Mouse (Mus musculus): ENCODE results near the gene Vmn1r232. TPM values are rescaled to one million over a fixed set of nuclear protein-coding genes. Genes with fewer than 3 reads are reported as not detected.

The Vmn1r232 gene
- not detected in 2 replicates for polyA plus RNA-seq (2015; fragmentation: Nextera tagmentation; extraction: Ambion mirVana)

DNA sequence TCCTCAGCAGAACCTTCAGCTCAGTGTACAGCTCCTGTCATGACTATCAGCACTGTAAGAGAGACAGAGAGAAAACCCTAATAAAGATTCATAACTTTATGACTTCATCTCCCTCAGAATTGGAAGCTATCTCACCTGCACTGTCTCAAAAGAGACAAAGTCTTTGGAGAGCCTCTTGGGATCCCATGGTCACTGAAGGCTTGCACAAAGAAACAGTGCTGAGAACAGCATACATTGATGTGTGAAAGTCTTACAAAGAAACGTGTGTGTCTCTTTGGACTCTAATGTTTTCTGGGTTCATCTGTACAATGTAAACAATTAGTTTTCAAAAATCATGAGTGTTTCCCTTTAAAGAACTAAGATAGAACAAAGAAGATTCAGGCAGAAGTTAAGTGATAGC is at the start of gene Vmn1r232:
Gene Vmn1r232, minus strand, starts transcription at position 101 of the 400 bp plus-strand sequence.
- 64% methylated on average over 1 of the region's 1 CpGs for WGBS
- no peaks in the 10 kb centered on the region for H3K36me3 ChIP-seq
- no peaks in the 10 kb centered on the region for H3K27me3 ChIP-seq (replicated peaks)
- no peak within 1 kb of the TSS for H3K27ac ChIP-seq (replicated peaks)
- H3K4me3 ChIP-seq (replicated peaks), result no peak within 1 kb of the TSS
- no peaks in the 10 kb centered on the region for H3K4me1 ChIP-seq
- no peak within 1 kb of the TSS for H3K4me2 ChIP-seq
- H3K9ac ChIP-seq (replicated peaks), result no peak within 1 kb of the TSS
- ATAC-seq (ENCODE audit: low FRiP score), result no peak
- no peaks in the 10 kb centered on the region for H3K9me3 ChIP-seq (replicated peaks)

DNA sequence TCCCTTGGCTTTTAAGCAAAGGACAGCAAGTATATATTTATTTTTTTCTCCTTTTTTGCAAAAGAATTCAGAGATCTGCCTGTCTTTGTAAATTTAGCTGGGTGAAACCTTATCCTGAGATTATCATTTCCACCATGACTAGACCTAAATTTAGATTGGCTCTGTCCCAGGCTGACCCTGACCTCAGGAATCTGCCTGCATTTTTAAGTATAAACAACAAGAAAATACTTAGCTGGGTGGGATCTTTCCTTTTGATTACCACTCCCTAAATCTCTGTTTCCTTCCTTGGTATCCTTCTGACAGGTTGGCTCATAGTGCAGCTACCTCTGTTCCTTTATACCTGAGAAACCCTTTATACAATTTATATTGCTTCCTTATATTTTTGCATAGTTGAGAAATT is 47.2 kb upstream of the Vmn1r232 start:
- Histone ChIP-seq H3K9me3 (replicated peaks) (no peaks in the 10 kb centered on the region), H3K4me1 (no peaks in the 10 kb centered on the region), H3K27ac (replicated peaks) (no peak overlapping the region), H3K36me3 (peaks cover 78% of the 10 kb centered on the region), H3K4me3 (replicated peaks) (no peak overlapping the region), H3K27me3 (replicated peaks) (no peaks in the 10 kb centered on the region), H3K9ac (replicated peaks) (no peak overlapping the region), H3K4me2 (no peak overlapping the region)
- ATAC-seq (ENCODE audit: low FRiP score), result no peak

GRCm38 (mm10) chr17:20965421-20965820 is 45.9 kb upstream of the Vmn1r232 start:
- Histone ChIP-seq H3K27ac (replicated peaks) (no peak overlapping the region), H3K36me3 (peaks cover 91% of the 10 kb centered on the region), H3K9ac (replicated peaks) (no peak overlapping the region), H3K4me3 (replicated peaks) (no peak overlapping the region), H3K9me3 (replicated peaks) (no peaks in the 10 kb centered on the region), H3K4me2 (no peak overlapping the region), H3K4me1 (no peaks in the 10 kb centered on the region), H3K27me3 (replicated peaks) (no peaks in the 10 kb centered on the region)
- WGBS, result 90% methylated on average over 4 of the region's 4 CpGs
- no peak for ATAC-seq (ENCODE audit: low FRiP score)

DNA sequence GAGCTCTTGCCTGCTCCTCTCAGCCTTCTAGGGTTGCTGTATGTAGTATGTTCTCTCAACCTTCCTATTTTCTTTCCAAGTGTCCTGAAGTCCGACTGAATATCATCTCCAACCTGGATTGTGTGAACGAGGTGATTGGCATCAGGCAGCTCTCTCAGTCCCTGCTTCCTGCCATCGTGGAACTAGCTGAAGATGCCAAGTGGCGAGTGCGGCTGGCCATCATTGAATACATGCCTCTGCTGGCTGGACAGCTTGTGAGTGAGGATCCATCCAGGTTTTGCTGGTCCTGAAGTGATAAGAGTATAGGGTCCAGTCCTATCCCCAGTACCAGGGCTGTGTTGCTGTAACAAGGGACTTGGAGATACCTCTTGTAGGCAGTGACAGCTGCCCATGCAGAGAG is 40.9 kb upstream of the Vmn1r232 start:
- Histone ChIP-seq H3K9me3 (replicated peaks) (no peaks in the 10 kb centered on the region), H3K27ac (replicated peaks) (no peak overlapping the region), H3K36me3 (peaks cover 98% of the 10 kb centered on the region), H3K9ac (replicated peaks) (no peak overlapping the region), H3K4me1 (no peaks in the 10 kb centered on the region), H3K4me3 (replicated peaks) (no peak overlapping the region), H3K27me3 (replicated peaks) (no peaks in the 10 kb centered on the region), H3K4me2 (no peak overlapping the region)
- WGBS, result 98% methylated on average over 5 of the region's 5 CpGs
- ATAC-seq (ENCODE audit: low FRiP score), result no peak

DNA sequence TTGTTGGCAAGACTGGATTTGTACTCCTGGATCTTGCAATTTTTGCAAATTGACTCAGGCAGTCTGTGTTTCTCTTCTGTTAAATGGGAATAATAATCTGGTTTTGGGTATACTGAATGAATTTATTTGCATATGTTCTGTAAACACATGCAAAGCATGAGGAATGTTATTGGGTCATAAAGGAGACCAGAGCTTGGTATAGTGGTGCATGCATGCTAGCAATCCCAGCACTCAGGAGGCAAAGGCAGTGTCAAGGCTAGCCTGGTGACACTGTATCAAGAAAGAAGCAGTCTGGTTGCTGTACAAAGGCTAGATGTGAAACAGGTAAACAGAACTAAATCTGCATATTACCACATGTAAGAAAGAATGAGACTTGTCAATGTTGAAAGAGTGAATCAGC is 27.1 kb upstream of the Vmn1r232 start:
- peaks cover 50% of the 10 kb centered on the region for H3K4me1 ChIP-seq
- peak overlapping the region; percentile 99 for H3K27ac ChIP-seq (replicated peaks)
- H3K36me3 ChIP-seq, result no peaks in the 10 kb centered on the region
- no peak for ATAC-seq (ENCODE audit: low FRiP score)
- no peaks in the 10 kb centered on the region for H3K9me3 ChIP-seq (replicated peaks)
- no peaks in the 10 kb centered on the region for H3K27me3 ChIP-seq (replicated peaks)
- peak overlapping the region; percentile 91 for H3K9ac ChIP-seq (replicated peaks)
- H3K4me2 ChIP-seq, result peak overlapping the region; percentile 74
- peak overlapping the region; percentile 89 for H3K4me3 ChIP-seq (replicated peaks)

- ATAC-seq (ENCODE audit: low FRiP score), result no peak
- under 1% methylated on average over 13 of the region's 13 CpGs for WGBS
- Histone ChIP-seq H3K27ac (replicated peaks) (peak overlapping the region; percentile 99), H3K36me3 (no peaks in the 10 kb centered on the region), H3K4me2 (peak overlapping the region; percentile 74), H3K27me3 (replicated peaks) (no peaks in the 10 kb centered on the region), H3K9me3 (replicated peaks) (no peaks in the 10 kb centered on the region), H3K4me3 (replicated peaks) (peak overlapping the region; percentile 89), H3K9ac (replicated peaks) (peak overlapping the region; percentile 91), H3K4me1 (peaks cover 50% of the 10 kb centered on the region)
Observed at GRCm38 (mm10) chr17:20946026-20946565, 26.6 kb upstream of the Vmn1r232 start.

DNA sequence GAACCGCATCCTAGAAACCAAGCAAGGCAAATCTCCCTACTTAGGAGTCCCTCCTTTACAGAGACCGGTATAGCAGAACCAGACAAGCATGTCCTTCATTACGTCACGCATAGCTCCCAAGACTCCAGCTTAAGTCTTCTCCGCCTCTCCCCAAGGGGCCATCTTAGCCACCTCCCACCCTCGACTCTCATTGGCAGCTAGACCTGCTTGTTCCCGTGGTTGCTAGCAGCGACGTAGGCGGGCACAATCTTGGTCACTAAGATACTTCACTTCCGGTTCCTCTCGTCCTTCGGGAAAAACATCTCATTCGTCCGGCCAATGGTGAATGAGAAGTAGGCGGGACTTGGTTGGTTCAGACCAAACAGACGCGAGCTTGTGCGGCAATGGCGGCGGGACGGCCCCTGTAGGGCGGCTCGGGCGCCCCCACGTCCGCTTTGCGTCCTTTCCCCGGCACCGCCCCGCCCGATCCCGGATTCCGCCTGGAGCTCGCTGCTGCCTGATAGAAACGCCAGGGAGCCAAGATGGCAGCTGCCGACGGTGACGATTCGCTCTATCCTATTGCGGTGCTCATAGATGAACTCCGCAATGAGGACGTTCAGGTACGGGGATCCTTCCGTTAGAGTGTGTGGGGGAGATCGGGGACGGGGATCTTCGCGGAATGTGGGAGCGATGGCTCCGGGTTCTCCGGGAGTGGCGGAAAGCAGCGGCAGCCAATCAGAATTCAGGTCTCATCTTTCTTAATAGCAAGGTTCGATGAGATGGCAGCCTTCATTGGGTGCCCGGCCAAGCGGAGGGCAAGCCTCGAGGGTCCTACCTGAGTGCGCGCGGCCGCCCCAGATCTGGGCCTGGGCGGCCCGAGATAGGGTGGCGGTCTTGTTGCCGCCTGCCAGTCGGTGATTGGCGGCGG is 25.7 kb upstream of the Vmn1r232 start, which contains the start of gene Ppp2r1a:
Gene Ppp2r1a, plus strand, starts transcription at position 327 of the 907 bp plus-strand sequence.
- Histone ChIP-seq H3K9me3 (replicated peaks) (no peaks in the 10 kb centered on the region), H3K36me3 (no peaks in the 10 kb centered on the region), H3K27ac (replicated peaks) (peak within 1 kb of the TSS; percentile 99), H3K4me2 (peak within 1 kb of the TSS; percentile 74), H3K27me3 (replicated peaks) (no peaks in the 10 kb centered on the region), H3K4me3 (replicated peaks) (peak within 1 kb of the TSS; percentile 89), H3K4me1 (peaks cover 44% of the 10 kb centered on the region), H3K9ac (replicated peaks) (peak within 1 kb of the TSS; percentile 91)
- ATAC-seq (ENCODE audit: low FRiP score), result peak; percentile 97
- WGBS, result under 1% methylated on average over 69 of the region's 69 CpGs

GRCm38 (mm10) chr17:20944226-20944625 is 24.7 kb upstream of the Vmn1r232 start:
- ATAC-seq (ENCODE audit: low FRiP score), result peak; percentile 12
- peak overlapping the region; percentile 64 for H3K4me2 ChIP-seq
- no peaks in the 10 kb centered on the region for H3K36me3 ChIP-seq
- no peaks in the 10 kb centered on the region for H3K9me3 ChIP-seq (replicated peaks)
- H3K4me1 ChIP-seq, result peaks cover 34% of the 10 kb centered on the region
- H3K27ac ChIP-seq (replicated peaks), result peak overlapping the region; percentile 99
- peak overlapping the region; percentile 59 for H3K9ac ChIP-seq (replicated peaks)
- 39% methylated on average over 3 of the region's 3 CpGs for WGBS
- peak overlapping the region; percentile 89 for H3K4me3 ChIP-seq (replicated peaks)
- H3K27me3 ChIP-seq (replicated peaks), result no peaks in the 10 kb centered on the region

DNA sequence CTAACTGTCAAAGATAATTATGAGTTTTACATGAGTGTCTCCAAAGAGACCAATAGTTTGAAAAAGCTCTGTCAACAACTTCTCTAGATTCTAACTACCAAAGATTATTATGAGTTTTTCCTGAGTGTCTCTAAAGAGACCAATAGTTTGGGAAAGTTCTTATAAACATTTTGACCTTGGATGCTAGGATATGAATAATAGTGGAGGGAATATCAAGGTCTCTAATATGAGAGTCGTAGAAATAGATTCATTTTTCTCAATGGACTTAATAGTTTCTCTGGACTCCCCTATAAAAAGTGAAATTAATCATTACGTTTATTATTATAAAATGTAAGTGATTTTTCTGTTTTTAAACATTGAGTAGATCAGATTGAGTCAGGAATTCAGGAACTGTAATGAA is 14.5 kb downstream of the Vmn1r232 start, which contains the start of gene Vmn1r231:
Gene Vmn1r231, minus strand, starts transcription at position 101 of the 400 bp plus-strand sequence.
- H3K9me3 ChIP-seq (replicated peaks), result 0 out of 2 replicates have a peak, but pooled peaks cover 4% of the 10 kb centered on the region
- no peak for ATAC-seq (ENCODE audit: low FRiP score)
- H3K4me2 ChIP-seq, result no peak within 1 kb of the TSS
- no peak within 1 kb of the TSS for H3K4me3 ChIP-seq (replicated peaks)
- H3K27ac ChIP-seq (replicated peaks), result no peak within 1 kb of the TSS
- WGBS, result 64% methylated on average over 2 of the region's 2 CpGs
- no peaks in the 10 kb centered on the region for H3K4me1 ChIP-seq
- H3K36me3 ChIP-seq, result no peaks in the 10 kb centered on the region
- H3K9ac ChIP-seq (replicated peaks), result no peak within 1 kb of the TSS
- H3K27me3 ChIP-seq (replicated peaks), result no peaks in the 10 kb centered on the region

Other genes starting within 250 kb of the Vmn1r232 start
- not detected in 2 replicates for gene Vmn1r226, start 236.9 kb downstream of the Vmn1r232 start, polyA plus RNA-seq (2015; fragmentation: Nextera tagmentation; extraction: Ambion mirVana)
- not detected in 2 replicates for gene Vmn1r227, start 189.9 kb downstream of the Vmn1r232 start, polyA plus RNA-seq (2015; fragmentation: Nextera tagmentation; extraction: Ambion mirVana)
- gene Vmn1r228, start 133.6 kb downstream of the Vmn1r232 start, polyA plus RNA-seq (2015; fragmentation: Nextera tagmentation; extraction: Ambion mirVana), result not detected in 2 replicates
- gene Vmn1r229, start 108.2 kb downstream of the Vmn1r232 start, polyA plus RNA-seq (2015; fragmentation: Nextera tagmentation; extraction: Ambion mirVana), result 0.01 TPM in 1 of 2 replicates, not detected in the other
- not detected in 2 replicates for gene Vmn1r230, start 79.3 kb downstream of the Vmn1r232 start, polyA plus RNA-seq (2015; fragmentation: Nextera tagmentation; extraction: Ambion mirVana)
- gene Vmn1r231, start 14.6 kb downstream of the Vmn1r232 start, polyA plus RNA-seq (2015; fragmentation: Nextera tagmentation; extraction: Ambion mirVana), result not detected in 2 replicates
- gene Ppp2r1a, start 25.6 kb upstream of the Vmn1r232 start, polyA plus RNA-seq (2015; fragmentation: Nextera tagmentation; extraction: Ambion mirVana), result 748 and 813 TPM in 2 replicates
- gene Vmn1r233, start 76.8 kb upstream of the Vmn1r232 start, polyA plus RNA-seq (2015; fragmentation: Nextera tagmentation; extraction: Ambion mirVana), result not detected in 2 replicates
- gene Zfp160, start 89.2 kb upstream of the Vmn1r232 start, polyA plus RNA-seq (2015; fragmentation: Nextera tagmentation; extraction: Ambion mirVana), result 15.3 and 15.9 TPM in 2 replicates